Mouse (Mus musculus) hindbrain, embryonic 11.5 days (tissue): Measurements from ENCODE around the gene Asxl1. TPM values are rescaled to one million over a fixed set of nuclear protein-coding genes. Genes with fewer than 3 reads are reported as not detected.
"Not testable (repeated sequence)": the region's sequence is repeated elsewhere in the genome, so short reads cannot be mapped to it uniquely, and the experiment has no call there.

ENCODE experiments used
- ATAC-seq: fragments of 200-750 bp; cut with Nextera tagmentation; 2 replicates; pipeline ENCODE4 v1.8.0; 2017; ENCODE audit warnings: mild to moderate bottlenecking, moderate TSS enrichment, moderate library complexity; ENCODE audit not compliant: low FRiP score
- DNase-seq: peaks from one replicate; pipeline ENCODE4 v3.0.0-alpha.2; 2015; ENCODE audit warnings: low spot score
- H3K27ac ChIP-seq: fragments of 300-500 bp; sonication (generic); 2 replicates; pipeline ENCODE4 v1.5.1; 2014; ENCODE audit warnings: mild to moderate bottlenecking, low read depth, low read length
- H3K27me3 ChIP-seq: fragments of 300-500 bp; sonication (generic); 2 replicates; pipeline ENCODE4 v1.6.1; 2014; ENCODE audit warnings: mild to moderate bottlenecking, low read length, moderate library complexity, mixed read lengths; ENCODE audit not compliant: control insufficient read depth, insufficient read depth
- H3K36me3 ChIP-seq: fragments of 300-500 bp; sonication (generic); 2 replicates; pipeline ENCODE4 v1.6.1; 2014; ENCODE audit warnings: mild to moderate bottlenecking, low read length, moderate library complexity, mixed read lengths; ENCODE audit not compliant: control insufficient read depth, insufficient read depth
- H3K4me1 ChIP-seq: fragments of 300-500 bp; sonication (generic); replicated peaks from 2 replicates; pipeline ENCODE4 v1.6.1; 2014; ENCODE audit warnings: low read length, mixed read lengths; ENCODE audit not compliant: control insufficient read depth, insufficient read depth
- H3K4me2 ChIP-seq: fragments of 300-500 bp; sonication (generic); replicated peaks from 2 replicates; pipeline ENCODE4 v1.6.1; 2014; ENCODE audit warnings: mild to moderate bottlenecking, low read depth, low read length
- H3K4me3 ChIP-seq: fragments of 300-500 bp; sonication (generic); 2 replicates; pipeline ENCODE4 v1.5.1; 2014; ENCODE audit warnings: low read depth, low read length
- H3K9ac ChIP-seq: fragments of 300-500 bp; sonication (generic); 2 replicates; pipeline ENCODE4 v1.6.1; 2014; ENCODE audit warnings: low read depth, low read length
- H3K9me3 ChIP-seq: fragments of 300-500 bp; sonication (generic); 2 replicates; pipeline ENCODE4 v1.6.1; 2016; ENCODE audit warnings: low read length; ENCODE audit not compliant: control insufficient read depth
- WGBS: fragments of 180-500 bp; shearing (Covaris S2); extraction: QIAGEN DNeasy Blood & Tissue Kit; methylation state at CpG from one replicate; pipeline ENCODE4 v1.1.7; 2014; 5-methylcytosine and 5-hydroxymethylcytosine counted together
- polyA plus RNA-seq: library from polyadenylated mRNA; unstranded; fragments of >200 nt; fragmentation: Nextera tagmentation; extraction: Ambion mirVana; gene quantifications from 2 replicates; pipeline ENCODE4 v1.2.1, GENCODE M21; 2014

Asxl1 gene
- polyA plus RNA-seq, 1 experiment from 2014 or later: 21.0 TPM

GRCm38 (mm10) chr2:153350552-153351181 is 5.0 kb downstream of the Asxl1 start:
- no peak overlapping the region for H3K4me3 ChIP-seq
- no peak overlapping the region; the same call in 1 of the 2 replicates for H3K27ac ChIP-seq
- H3K4me2 ChIP-seq: no peak overlapping the region

GRCm38 (mm10) chr2:153354648-153355047 is 9.0 kb downstream of the Asxl1 start:
- Histone ChIP-seq H3K4me2 (no peak overlapping the region), H3K4me3 (no peak overlapping the region), H3K27ac (no peak overlapping the region), H3K9me3 (no peaks in the 10 kb centered on the region), H3K27me3 (no peaks in the 10 kb centered on the region), H3K4me1 (no peaks in the 10 kb centered on the region), H3K9ac (no peak overlapping the region), H3K36me3 (peaks cover 10% of the 10 kb centered on the region; the same call in 1 of the 2 replicates)
- 89% methylated on average over 2 of the region's 2 CpGs for WGBS
- DNase-seq (no peak), ATAC-seq (no peak)

More at GRCm38 (mm10) chr2:153350552-153351181, 5.0 kb downstream of the Asxl1 start:
- no peak for DNase-seq
- Histone ChIP-seq H3K36me3 (no peaks in the 10 kb centered on the region), H3K4me1 (no peaks in the 10 kb centered on the region), H3K9ac (no peak overlapping the region), H3K9me3 (no peaks in the 10 kb centered on the region), H3K27me3 (no peaks in the 10 kb centered on the region)
- ATAC-seq: no peak
- WGBS: 64% methylated on average over 6 of the region's 6 CpGs

DNA sequence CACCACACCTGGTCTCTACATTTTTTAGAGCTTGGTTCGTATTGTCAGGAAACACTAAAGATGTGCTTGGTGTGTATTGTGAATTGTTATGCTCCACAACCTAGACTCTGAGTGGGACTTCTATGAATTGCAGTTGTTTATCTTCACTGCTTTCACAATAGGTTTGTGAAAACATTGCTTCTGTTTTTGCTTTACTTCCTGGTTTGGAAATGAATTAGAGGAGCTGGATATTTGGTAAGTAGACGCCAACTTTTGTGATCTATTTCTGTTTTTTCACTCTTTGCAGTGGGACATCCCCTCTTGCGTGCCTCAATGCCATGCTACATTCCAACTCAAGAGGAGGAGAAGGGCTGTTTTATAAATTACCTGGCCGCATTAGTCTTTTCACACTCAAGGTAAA is 11.2 kb downstream of the Asxl1 start:
- WGBS: 96% methylated on average over 4 of the region's 4 CpGs
- no peak overlapping the region for H3K27ac ChIP-seq
- H3K9me3 ChIP-seq: no peaks in the 10 kb centered on the region
- H3K4me2 ChIP-seq: no peak overlapping the region
- H3K36me3 ChIP-seq: peaks cover 10% of the 10 kb centered on the region; the same call in 1 of the 2 replicates
- DNase-seq (no peak), ATAC-seq (no peak)
- no peak overlapping the region for H3K4me3 ChIP-seq
- no peaks in the 10 kb centered on the region for H3K27me3 ChIP-seq
- no peaks in the 10 kb centered on the region for H3K4me1 ChIP-seq
- H3K9ac ChIP-seq: no peak overlapping the region

DNA sequence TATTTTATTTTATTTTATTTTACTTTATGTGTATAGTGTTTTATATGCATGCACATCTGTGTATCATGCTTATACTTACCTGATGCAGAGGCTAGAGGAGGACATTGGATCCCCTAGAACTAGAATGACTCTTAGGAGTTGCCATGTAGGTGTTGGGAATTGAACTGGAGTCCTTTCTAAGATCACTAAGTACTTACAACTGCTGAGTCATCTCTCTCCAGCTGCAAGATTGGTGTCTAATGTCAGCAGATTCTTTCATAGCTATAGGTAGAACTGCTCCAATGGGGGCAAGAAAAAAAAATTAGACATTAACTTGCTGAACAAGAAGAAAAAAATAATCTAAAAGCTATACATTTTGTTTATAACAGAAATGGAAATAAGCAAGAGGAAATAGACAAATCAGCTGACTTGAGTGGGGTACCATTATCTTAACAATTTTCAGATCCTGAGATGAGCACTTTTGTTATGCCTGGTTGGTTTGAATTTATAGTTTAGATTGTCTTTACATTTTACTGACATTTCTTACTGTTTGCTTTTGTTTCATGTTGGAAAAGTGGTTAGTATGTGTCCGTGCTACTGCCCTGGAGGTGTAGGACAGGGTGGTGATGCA is 15.6 kb downstream of the Asxl1 start:
- Histone ChIP-seq H3K27me3 (no peaks in the 10 kb centered on the region), H3K27ac (no peak overlapping the region), H3K36me3 (peaks cover 10% of the 10 kb centered on the region; the same call in 1 of the 2 replicates), H3K4me1 (no peaks in the 10 kb centered on the region), H3K9me3 (no peaks in the 10 kb centered on the region), H3K4me2 (no peak overlapping the region), H3K9ac (no peak overlapping the region), H3K4me3 (no peak overlapping the region)
- ATAC-seq (no peak), DNase-seq (no peak)
- 92% methylated on average over 1 of the region's 1 CpGs for WGBS

DNA sequence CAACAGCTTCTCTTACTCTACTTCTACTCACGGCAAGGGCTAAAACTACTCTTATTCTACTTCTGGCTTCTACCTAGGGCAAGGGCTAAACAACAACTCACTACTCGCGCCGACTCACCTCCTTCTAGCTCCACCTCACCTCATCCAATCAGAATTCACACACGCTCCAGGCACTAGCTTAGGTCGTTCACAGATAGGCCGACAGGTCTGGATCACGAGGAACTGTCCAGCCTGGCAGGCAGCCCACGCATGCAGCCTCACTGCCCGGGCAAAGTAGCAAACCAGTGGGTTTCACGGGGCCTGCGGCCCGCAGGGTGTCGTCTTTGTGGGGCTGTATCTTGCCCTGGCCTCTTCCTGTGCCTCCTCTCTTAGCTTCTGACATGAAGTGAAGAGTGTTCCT is 18.9 kb downstream of the Asxl1 start:
- H3K27me3 ChIP-seq, H3K36me3 ChIP-seq, DNase-seq, H3K9me3 ChIP-seq, H3K4me1 ChIP-seq, H3K9ac ChIP-seq, H3K27ac ChIP-seq, H3K4me3 ChIP-seq, H3K4me2 ChIP-seq, ATAC-seq: not testable (repeated sequence)
- WGBS: 94% methylated on average over 14 of the region's 14 CpGs

- H3K36me3 ChIP-seq: 0 out of 2 replicates have a peak, but pooled peaks cover 9% of the 10 kb centered on the region
- DNase-seq: no peak
- H3K4me2 ChIP-seq: no peak overlapping the region
- H3K4me3 ChIP-seq: no peak overlapping the region
- no peaks in the 10 kb centered on the region for H3K27me3 ChIP-seq
- no peak for ATAC-seq
- no peak overlapping the region for H3K9ac ChIP-seq
- H3K4me1 ChIP-seq: no peaks in the 10 kb centered on the region
- no peak overlapping the region for H3K27ac ChIP-seq
- no peaks in the 10 kb centered on the region for H3K9me3 ChIP-seq
These were observed 25.2 kb downstream of the Asxl1 start for GRCm38 (mm10) chr2:153370871-153371270.

DNA sequence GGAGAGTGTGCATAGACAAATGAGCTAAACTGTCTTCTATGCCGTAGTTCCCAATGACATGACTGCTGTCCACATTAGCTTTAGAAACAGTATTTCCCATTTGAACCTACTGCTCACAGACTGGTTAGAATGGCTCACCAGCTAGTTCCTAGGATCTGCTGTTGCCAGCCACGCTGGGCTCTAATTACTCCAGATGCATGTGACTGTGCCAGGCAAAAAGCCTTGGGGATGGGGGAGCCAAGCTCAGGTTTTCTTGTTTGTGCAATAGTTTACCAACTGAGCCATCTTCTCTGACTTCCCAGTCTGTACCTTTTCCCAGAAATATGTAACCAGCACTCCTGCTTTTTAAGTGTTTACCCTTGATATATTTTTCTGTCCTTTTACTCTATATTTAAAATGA is 29.8 kb downstream of the Asxl1 start:
- Histone ChIP-seq H3K4me3 (no peak overlapping the region), H3K9me3 (no peaks in the 10 kb centered on the region), H3K9ac (no peak overlapping the region), H3K27ac (no peak overlapping the region), H3K27me3 (no peaks in the 10 kb centered on the region), H3K4me2 (no peak overlapping the region), H3K36me3 (no peaks in the 10 kb centered on the region), H3K4me1 (no peaks in the 10 kb centered on the region)
- ATAC-seq (no peak), DNase-seq (no peak)
- WGBS: 93% methylated on average over 2 of the region's 2 CpGs

DNA sequence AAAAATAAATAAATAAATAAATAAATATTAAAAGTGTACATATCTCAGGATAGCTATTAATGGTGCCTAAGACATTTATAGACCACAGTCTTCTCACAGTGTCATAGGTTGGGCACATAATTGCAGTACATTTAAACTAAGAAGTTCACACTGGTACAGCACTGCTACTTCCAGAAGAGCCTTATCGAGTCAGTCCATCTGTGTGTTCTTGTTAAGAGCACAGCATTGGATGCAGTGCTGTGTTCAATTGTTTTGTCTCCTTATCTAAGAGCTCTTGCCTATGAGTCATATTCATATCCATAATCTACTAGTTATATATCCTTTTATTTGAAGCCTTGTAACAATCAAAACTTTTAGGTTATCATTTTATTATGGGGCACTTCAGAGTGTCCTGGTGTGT is 34.9 kb downstream of the Asxl1 start:
- Histone ChIP-seq H3K36me3 (peaks cover 3% of the 10 kb centered on the region; the same call in 1 of the 2 replicates), H3K27me3 (no peaks in the 10 kb centered on the region), H3K9ac (no peak overlapping the region), H3K27ac (no peak overlapping the region), H3K4me2 (no peak overlapping the region), H3K4me3 (no peak overlapping the region), H3K9me3 (no peaks in the 10 kb centered on the region), H3K4me1 (no peaks in the 10 kb centered on the region)
- DNase-seq (no peak), ATAC-seq (no peak)
- WGBS: 92% methylated on average over 1 of the region's 1 CpGs

DNA sequence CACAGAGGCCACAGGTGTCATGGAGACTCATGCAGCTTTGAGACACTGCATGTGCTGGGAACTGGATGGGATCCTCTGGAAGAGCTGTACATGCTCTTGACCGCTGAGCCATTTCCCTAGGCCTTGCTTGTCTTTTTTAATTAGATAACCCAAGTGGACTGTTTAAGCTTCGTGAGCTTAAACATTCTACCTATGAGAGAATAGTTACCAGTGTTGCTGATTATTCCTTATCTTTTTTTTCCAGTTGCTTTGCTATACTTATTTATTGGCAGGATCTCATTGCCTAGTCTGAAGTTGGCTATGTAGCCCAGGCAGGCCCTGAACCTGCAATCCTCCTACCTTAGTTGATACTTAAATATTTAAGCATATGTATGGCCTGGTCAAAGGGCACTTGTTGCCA is 44.2 kb downstream of the Asxl1 start:
- Histone ChIP-seq H3K27ac (no peak overlapping the region), H3K4me1 (no peaks in the 10 kb centered on the region), H3K27me3 (no peaks in the 10 kb centered on the region), H3K4me3 (no peak overlapping the region), H3K4me2 (no peak overlapping the region), H3K9me3 (no peaks in the 10 kb centered on the region), H3K36me3 (peaks cover 29% of the 10 kb centered on the region), H3K9ac (no peak overlapping the region)
- ATAC-seq (no peak), DNase-seq (no peak)
- 99% methylated on average over 2 of the region's 2 CpGs for WGBS
